Mouse (Mus musculus) A20 (cell line): ENCODE data around the gene Lrrc75a.

ENCODE experiments used
- DNase-seq: peaks from one replicate; pipeline ENCODE4 v3.0.0-alpha.2; 2011; ENCODE audit warnings: low read depth, low spot score

The Lrrc75a gene

GRCm38 (mm10) chr11:62557205-62557604 is 91.1 kb downstream of the Lrrc75a start:
- no peak for DNase-seq

GRCm38 (mm10) chr11:62555896-62556412 is 92.4 kb downstream of the Lrrc75a start:
- DNase-seq: no peak

- no peak for DNase-seq
Observed at GRCm38 (mm10) chr11:62554934-62555517, 93.3 kb downstream of the Lrrc75a start.
